Mouse (Mus musculus) layer of hippocampus, adult 9-10 months (tissue): ENCODE results near the gene Rreb1.

Experiments used
- DNase-seq: peaks from one replicate; pipeline ENCODE4 v3.0.0; 2022; ENCODE audit warnings: low spot score

The Rreb1 gene

GRCm38 (mm10) chr13:37980346-37980745 is 202.1 kb downstream of the Rreb1 start:
- DNase-seq: no peak

GRCm38 (mm10) chr13:37981063-37981462 is 202.9 kb downstream of the Rreb1 start:
- no peak for DNase-seq

GRCm38 (mm10) chr13:37986166-37986565 is 208.0 kb downstream of the Rreb1 start:
- no peak for DNase-seq

GRCm38 (mm10) chr13:37989701-37990100 is 211.5 kb downstream of the Rreb1 start:
- no peak for DNase-seq

GRCm38 (mm10) chr13:37992638-37993371 is 214.6 kb downstream of the Rreb1 start:
- no peak for DNase-seq

- no peak for DNase-seq
Measured at GRCm38 (mm10) chr13:37993376-37993703, 215.1 kb downstream of the Rreb1 start.

- DNase-seq: peak; percentile 75
Measured at GRCm38 (mm10) chr13:37993704-37994404, 215.7 kb downstream of the Rreb1 start, which contains the start of gene Ssr1. Gene Ssr1, minus strand, starts transcription at chr13:37994217.

GRCm38 (mm10) chr13:37994405-37994749 is 216.2 kb downstream of the Rreb1 start:
- DNase-seq: no peak

GRCm38 (mm10) chr13:37999713-38000112 is 221.5 kb downstream of the Rreb1 start:
- no peak for DNase-seq
